Mouse (Mus musculus): Measurements from ENCODE around the gene Gm49354. TPM values are rescaled to one million over a fixed set of nuclear protein-coding genes. Genes with fewer than 3 reads are reported as not detected.

Gene Gm49354
- total and polyA plus RNA-seq, 3 experiments: 3.6 TPM; not detected in 2

- Histone ChIP-seq H3K4me1 (ENCODE audit: control insufficient read depth in 1 of 2, insufficient read depth in 2 of 2, low read length in 2 of 2) (no peaks in the 10 kb centered on the region), H3K27me3 (ENCODE audit: control insufficient read depth in 1 of 2, insufficient read depth in 2 of 2, low read length in 2 of 2) (no peaks in the 10 kb centered on the region), H3K79me2 (ENCODE audit: control insufficient read depth, insufficient read depth, low read length, poor library complexity) (no peaks in the 10 kb centered on the region), H3K4me3 (ENCODE audit: control insufficient read depth in 1 of 2, insufficient read depth in 1 of 2, low read depth in 2 of 2, low read length in 2 of 2) (no peak overlapping the region), H3K36me3 (ENCODE audit: control insufficient read depth in 1 of 2, insufficient read depth in 2 of 2, low read length in 2 of 2) (no peaks in the 10 kb centered on the region), H3K27ac (ENCODE audit: control insufficient read depth, low read depth, low read length) (no peak overlapping the region), H3K9me3 (replicated peaks; ENCODE audit: insufficient read depth, low read length) (no peaks in the 10 kb centered on the region), H3K9ac (ENCODE audit: control insufficient read depth, low read depth, low read length, poor library complexity, severe bottlenecking) (no peak overlapping the region)
- TF ChIP-seq UBTF (IDR thresholded peaks at IDR 0.05; ENCODE audit: borderline replicate concordance, insufficient read depth, low read depth, low read length): no peak
- no peak for TF ChIP-seq MAZ (IDR thresholded peaks at IDR 0.05; ENCODE audit: low read depth, low read length)
- no peak for TF ChIP-seq MYC (IDR thresholded peaks at IDR 0.05; ENCODE audit: low read depth, low read length)
- no peak for TF ChIP-seq GATA1 (IDR thresholded peaks at IDR 0.05; ENCODE audit: low read depth, low read length)
- TF ChIP-seq POLR2A (IDR thresholded peaks at IDR 0.05; ENCODE audit: control insufficient read depth in 1 of 2, insufficient read depth in 1 of 2, low read depth in 1 of 2, low read length in 2 of 2, poor library complexity in 1 of 2): no peak
- no peak for TF ChIP-seq EP300 (IDR thresholded peaks at IDR 0.05; ENCODE audit: low read depth in 1 of 2, low read length in 2 of 2)
- TF ChIP-seq USF2 (IDR thresholded peaks at IDR 0.05; ENCODE audit: borderline replicate concordance in 1 of 2, insufficient read depth in 1 of 2, low read depth in 1 of 2, low read length in 2 of 2): no peak
- TF ChIP-seq NRF1 (IDR thresholded peaks at IDR 0.05; ENCODE audit: insufficient read depth, low read depth, low read length, poor library complexity, severe bottlenecking): no peak
- no peak for TF ChIP-seq ZC3H11A (IDR thresholded peaks at IDR 0.05; ENCODE audit: low read depth, low read length)
- no peak for TF ChIP-seq KAT2A (conservative IDR thresholded peaks at IDR 0.05; ENCODE audit: low read depth, low read length)
- TF ChIP-seq TAL1 (IDR thresholded peaks at IDR 0.05; ENCODE audit: low read length): no peak
- no peak for TF ChIP-seq POLR2AphosphoS5 (IDR thresholded peaks at IDR 0.05; ENCODE audit: borderline replicate concordance, low read depth, low read length)
- no peak for TF ChIP-seq GABPA (IDR thresholded peaks at IDR 0.05; ENCODE audit: low read depth, low read length)
- TF ChIP-seq NELFE (IDR thresholded peaks at IDR 0.05; ENCODE audit: low read depth, low read length): no peak
- no peak for TF ChIP-seq ZNF384 (IDR thresholded peaks at IDR 0.05; ENCODE audit: low read depth, low read length)
- no peak for TF ChIP-seq E2F4 (IDR thresholded peaks at IDR 0.05; ENCODE audit: borderline replicate concordance, low read depth, low read length)
- TF ChIP-seq SIN3A (IDR thresholded peaks at IDR 0.05; ENCODE audit: low read length): no peak
- DNase-seq (ENCODE audit: low read depth, low spot score): no peak
Observed at GRCm38 (mm10) chr13:59741096-59741495, 40.9 kb downstream of the Gm49354 start.

DNA sequence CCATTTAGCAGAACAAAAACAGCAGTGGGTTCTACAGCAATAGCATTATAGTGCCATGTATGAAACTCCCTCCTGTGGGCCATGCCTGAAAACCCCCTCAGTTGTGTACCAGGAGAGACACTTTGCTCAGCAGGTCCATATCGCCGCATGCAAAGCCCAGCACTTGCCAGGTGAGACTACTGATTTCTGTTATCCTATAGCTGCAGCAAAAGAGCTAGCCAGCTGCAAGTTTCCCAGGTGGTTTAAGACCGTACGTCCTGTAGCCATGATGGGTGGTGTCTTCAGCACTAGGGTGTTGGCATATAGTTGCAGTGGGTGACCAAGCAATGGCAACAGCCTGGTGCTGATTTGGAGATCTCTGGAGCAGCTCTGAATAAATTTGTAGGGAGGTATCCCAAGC, 42.6 kb downstream of the Gm49354 start:
- Histone ChIP-seq H3K27ac (ENCODE audit: control insufficient read depth, low read depth, low read length) (no peak overlapping the region), H3K79me2 (ENCODE audit: control insufficient read depth, insufficient read depth, low read length, poor library complexity) (no peaks in the 10 kb centered on the region), H3K4me3 (ENCODE audit: control insufficient read depth in 1 of 2, insufficient read depth in 1 of 2, low read depth in 2 of 2, low read length in 2 of 2) (no peak overlapping the region), H3K36me3 (ENCODE audit: control insufficient read depth in 1 of 2, insufficient read depth in 2 of 2, low read length in 2 of 2) (peaks cover 0 to 6% of the 10 kb centered on the region in 2 experiments; a peak in 2 of 4 replicates), H3K9ac (ENCODE audit: control insufficient read depth, low read depth, low read length, poor library complexity, severe bottlenecking) (no peak overlapping the region), H3K27me3 (ENCODE audit: control insufficient read depth in 1 of 2, insufficient read depth in 2 of 2, low read length in 2 of 2) (no peaks in the 10 kb centered on the region), H3K9me3 (replicated peaks; ENCODE audit: insufficient read depth, low read length) (no peaks in the 10 kb centered on the region), H3K4me1 (ENCODE audit: control insufficient read depth in 1 of 2, insufficient read depth in 2 of 2, low read length in 2 of 2) (peaks cover 0 to 4% of the 10 kb centered on the region in 2 experiments; a peak in 1 of 4 replicates)
- no peak for DNase-seq (ENCODE audit: low read depth, low spot score)
- TF ChIP-seq CHD1 (IDR thresholded peaks at IDR 0.05; ENCODE audit: low read depth, low read length): no peak
- no peak for TF ChIP-seq SMC3 (IDR thresholded peaks at IDR 0.05; ENCODE audit: low read depth, low read length)
- no peak for TF ChIP-seq BHLHE40 (IDR thresholded peaks at IDR 0.05; ENCODE audit: borderline replicate concordance, low read depth, low read length)
- TF ChIP-seq USF2 (IDR thresholded peaks at IDR 0.05; ENCODE audit: borderline replicate concordance in 1 of 2, insufficient read depth in 1 of 2, low read depth in 1 of 2, low read length in 2 of 2): no peak
- no peak for TF ChIP-seq CHD2 (IDR thresholded peaks at IDR 0.05; ENCODE audit: low read length)
- no peak for TF ChIP-seq MYB (IDR thresholded peaks at IDR 0.05; ENCODE audit: low read depth, low read length)
- no peak for TF ChIP-seq EP300 (IDR thresholded peaks at IDR 0.05; ENCODE audit: low read depth in 1 of 2, low read length in 2 of 2)
- no peak for TF ChIP-seq CTCF (IDR thresholded peaks at IDR 0.05 in 2 of 3, conservative IDR thresholded peaks at IDR 0.05 in 1 of 3; ENCODE audit: control insufficient read depth in 1 of 3, insufficient read depth in 1 of 3, low read depth in 2 of 3, low read length in 3 of 3, poor library complexity in 1 of 3, severe bottlenecking in 1 of 3)

Measured in MEL (cell line).